Mouse (Mus musculus) hindbrain, embryonic 14.5 days (tissue): ENCODE results near the gene Olfr926. TPM values are rescaled to one million over a fixed set of nuclear protein-coding genes. Genes with fewer than 3 reads are reported as not detected.
"Not testable (repeated sequence)": the region's sequence is repeated elsewhere in the genome, so short reads cannot be mapped to it uniquely, and the experiment has no call there.

Source experiments
- ATAC-seq: fragments of 200-750 bp; cut with Nextera tagmentation; 2 replicates; pipeline ENCODE4 v1.8.0; 2017; ENCODE audit warnings: moderate number of reproducible peaks, mild to moderate bottlenecking, moderate TSS enrichment, moderate library complexity; ENCODE audit not compliant: low FRiP score
- DNase-seq: peaks from one replicate; pipeline ENCODE4 v3.0.0-alpha.2; 2015; ENCODE audit warnings: low spot score
- H3K27ac ChIP-seq: fragments of 300-500 bp; sonication (generic); 2 replicates; pipeline ENCODE4 v1.5.1; 2014; ENCODE audit warnings: mild to moderate bottlenecking, moderate library complexity
- H3K27me3 ChIP-seq: fragments of 300-500 bp; sonication (generic); 2 replicates; pipeline ENCODE4 v1.6.1; 2014; ENCODE audit warnings: mild to moderate bottlenecking, low read length, mixed read lengths; ENCODE audit not compliant: control insufficient read depth, insufficient read depth
- H3K36me3 ChIP-seq: fragments of 300-500 bp; sonication (generic); replicated peaks from 2 replicates; pipeline ENCODE4 v1.6.1; 2014; ENCODE audit not compliant: control insufficient read depth, insufficient read depth
- H3K4me1 ChIP-seq: fragments of 300-500 bp; sonication (generic); replicated peaks from 2 replicates; pipeline ENCODE4 v1.6.1; 2014; ENCODE audit warnings: antibody characterized with exemption, low read length, mixed read lengths; ENCODE audit not compliant: control insufficient read depth, insufficient read depth
- H3K4me2 ChIP-seq: fragments of 300-500 bp; sonication (generic); replicated peaks from 2 replicates; pipeline ENCODE4 v1.6.1; 2014; ENCODE audit warnings: mild to moderate bottlenecking, moderate library complexity
- H3K4me3 ChIP-seq: fragments of 300-500 bp; sonication (generic); replicated peaks from 2 replicates; pipeline ENCODE4 v1.5.1; 2014; ENCODE audit warnings: mild to moderate bottlenecking, low read length
- H3K9ac ChIP-seq: fragments of 300-500 bp; sonication (generic); 2 replicates; pipeline ENCODE4 v1.6.1; 2014
- H3K9me3 ChIP-seq: fragments of 300-500 bp; sonication (generic); 2 replicates; pipeline ENCODE4 v1.6.1; 2016; ENCODE audit warnings: low read length; ENCODE audit not compliant: control insufficient read depth
- WGBS: fragments of 180-500 bp; shearing (Covaris S2); extraction: QIAGEN DNeasy Blood & Tissue Kit; methylation state at CpG from one replicate; pipeline ENCODE4 v1.1.7; 2014; 5-methylcytosine and 5-hydroxymethylcytosine counted together
- polyA plus RNA-seq: library from polyadenylated mRNA; unstranded; fragments of >200 nt; fragmentation: Nextera tagmentation; extraction: Ambion mirVana; gene quantifications from 2 replicates; pipeline ENCODE4 v1.2.1, GENCODE M21; 2014

Olfr926 gene
- not detected in 2 replicates for polyA plus RNA-seq

DNA sequence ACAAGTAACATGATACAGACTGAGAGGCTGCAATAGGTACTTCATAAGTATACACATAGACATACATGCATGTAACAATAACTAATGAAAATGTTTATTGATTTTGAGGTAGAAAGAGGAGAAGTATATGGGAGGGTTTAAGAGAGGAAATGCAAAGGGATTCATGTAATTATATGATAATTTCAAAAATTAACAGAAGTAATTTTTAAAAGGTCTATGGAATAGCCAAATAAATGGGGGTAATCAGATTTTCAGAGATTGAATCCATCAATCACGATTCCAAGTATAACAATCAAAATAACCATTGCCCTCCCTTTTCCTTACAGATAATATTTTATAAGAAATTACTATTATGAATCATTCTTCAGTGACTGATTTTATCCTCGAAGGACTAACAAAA, at the start of gene Olfr926:
TSS of gene Olfr926 (plus strand) at position 301 of the 400 bp plus-strand sequence.
- Histone ChIP-seq H3K27ac (no peak within 1 kb of the TSS), H3K4me3 (no peak within 1 kb of the TSS), H3K36me3 (no peaks in the 10 kb centered on the region), H3K4me1 (no peaks in the 10 kb centered on the region), H3K9ac (no peak within 1 kb of the TSS), H3K9me3 (no peaks in the 10 kb centered on the region), H3K27me3 (no peaks in the 10 kb centered on the region), H3K4me2 (no peak within 1 kb of the TSS)
- no peak for DNase-seq
- 86% methylated on average over 2 of the region's 2 CpGs for WGBS
- no peak for ATAC-seq

DNA sequence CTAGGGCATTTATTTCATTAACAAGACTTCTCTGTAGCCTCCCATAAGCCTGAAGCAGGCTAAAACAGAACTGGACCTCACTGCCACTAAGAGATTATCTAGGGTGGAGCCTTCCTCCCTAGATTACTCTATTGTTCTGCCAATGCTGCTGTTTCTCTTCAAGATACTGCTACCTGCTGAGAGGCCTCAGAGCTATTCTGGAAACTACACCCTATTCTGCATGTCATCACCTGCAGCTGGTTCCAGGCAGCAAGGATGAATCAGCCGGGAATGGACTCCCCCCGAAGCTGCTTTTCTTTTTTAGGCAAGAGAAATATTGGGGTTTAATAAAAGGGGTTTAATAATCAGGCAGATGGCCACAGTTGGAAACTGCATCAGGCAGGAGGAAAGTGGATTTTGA, 43.9 kb upstream of the Olfr926 start:
- H3K27ac ChIP-seq = no peak overlapping the region
- H3K4me1 ChIP-seq = no peaks in the 10 kb centered on the region
- H3K9me3 ChIP-seq = no peaks in the 10 kb centered on the region
- DNase-seq (no peak), ATAC-seq (no peak)
- H3K27me3 ChIP-seq = no peaks in the 10 kb centered on the region
- no peak overlapping the region for H3K4me2 ChIP-seq
- H3K4me3 ChIP-seq = no peak overlapping the region
- no peaks in the 10 kb centered on the region for H3K36me3 ChIP-seq
- H3K9ac ChIP-seq = no peak overlapping the region
- WGBS = 88% methylated on average over 2 of the region's 2 CpGs

DNA sequence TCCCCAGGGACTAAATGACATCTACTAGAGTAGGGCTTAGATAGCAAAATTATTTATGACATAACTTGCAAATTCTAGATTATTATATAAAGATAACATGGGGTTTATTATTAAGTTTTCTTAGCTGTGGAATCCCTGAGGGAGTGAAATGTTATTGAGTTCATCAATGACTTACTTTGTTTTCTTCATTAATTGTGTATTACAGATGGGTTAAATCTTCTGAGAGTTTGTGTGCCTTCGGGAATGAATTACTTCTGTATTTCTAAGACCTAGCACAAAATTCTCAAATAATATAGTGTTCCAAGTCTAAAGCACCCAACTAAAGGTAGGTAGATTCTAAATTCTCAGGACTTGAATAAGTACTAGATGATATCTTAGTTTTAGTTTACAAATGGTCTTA, 32.8 kb upstream of the Olfr926 start, which contains the start of gene Olfr924:
TSS of gene Olfr924 (plus strand) at position 301 of the 400 bp plus-strand sequence.
- H3K4me3 ChIP-seq = no peak within 1 kb of the TSS
- no peak within 1 kb of the TSS for H3K9ac ChIP-seq
- ATAC-seq (no peak), DNase-seq (no peak)
- H3K9me3 ChIP-seq = no peaks in the 10 kb centered on the region
- H3K27me3 ChIP-seq = no peaks in the 10 kb centered on the region
- 98% methylated on average over 1 of the region's 1 CpGs for WGBS
- no peak within 1 kb of the TSS for H3K4me2 ChIP-seq
- no peak within 1 kb of the TSS for H3K27ac ChIP-seq
- H3K36me3 ChIP-seq = no peaks in the 10 kb centered on the region
- no peaks in the 10 kb centered on the region for H3K4me1 ChIP-seq

- Histone ChIP-seq H3K36me3 (no peaks in the 10 kb centered on the region), H3K4me2 (no peak within 1 kb of the TSS), H3K4me1 (no peaks in the 10 kb centered on the region), H3K9ac (no peak within 1 kb of the TSS), H3K27ac (no peak within 1 kb of the TSS), H3K27me3 (no peaks in the 10 kb centered on the region), H3K9me3 (no peaks in the 10 kb centered on the region), H3K4me3 (no peak within 1 kb of the TSS)
- ATAC-seq = no peak
- DNase-seq = no peak
Observed at GRCm38 (mm10) chr9:38854760-38855159, 22.2 kb upstream of the Olfr926 start, which contains the start of gene Olfr26. Olfr26 (plus strand) TSS chr9:38855060.

DNA sequence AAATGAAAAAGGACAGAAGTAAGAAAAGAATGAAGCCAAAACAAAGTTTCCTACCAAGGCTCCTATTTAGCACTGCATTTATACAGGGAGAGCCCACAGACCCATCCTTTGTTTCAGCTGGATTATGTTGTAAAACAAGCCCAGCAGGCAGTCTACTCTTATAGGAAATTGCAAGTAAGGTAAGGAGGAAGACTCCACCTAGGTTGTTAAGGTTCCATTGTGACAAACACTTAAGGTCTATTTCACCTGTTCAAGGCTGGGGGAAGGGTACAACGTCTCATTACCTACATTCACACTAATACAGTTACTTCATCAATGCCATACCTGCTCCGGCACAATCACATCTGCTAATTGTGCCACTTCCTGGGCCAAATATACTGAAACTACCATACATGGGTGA, 2.0 kb upstream of the Olfr926 start:
- not testable (repeated sequence) for H3K4me1 ChIP-seq, DNase-seq, H3K9ac ChIP-seq

More for the DNA sequence above, 2.0 kb upstream of the Olfr926 start:
- 51% methylated on average over 2 of the region's 2 CpGs for WGBS
- H3K36me3 ChIP-seq, H3K4me2 ChIP-seq, H3K9me3 ChIP-seq, H3K4me3 ChIP-seq, ATAC-seq, H3K27ac ChIP-seq, H3K27me3 ChIP-seq: not testable (repeated sequence)

Other genes with a start within 250 kb of the Olfr926 start
- gene Olfr916, start 217.3 kb upstream of the Olfr926 start, polyA plus RNA-seq = not detected in 2 replicates
- not detected in 2 replicates for gene Olfr917, start 211.3 kb upstream of the Olfr926 start, polyA plus RNA-seq
- not detected in 2 replicates for gene Olfr918, start 202.5 kb upstream of the Olfr926 start, polyA plus RNA-seq
- gene Olfr919, start 173.5 kb upstream of the Olfr926 start, polyA plus RNA-seq = not detected in 2 replicates
- 9.8 and 10.1 TPM in 2 replicates for gene Vwa5a, start 158.9 kb upstream of the Olfr926 start, polyA plus RNA-seq
- gene Olfr920, start 124.8 kb upstream of the Olfr926 start, polyA plus RNA-seq = not detected in 2 replicates
- not detected in 2 replicates for gene Olfr921, start 104.1 kb upstream of the Olfr926 start, polyA plus RNA-seq
- gene Olfr922, start 62.5 kb upstream of the Olfr926 start, polyA plus RNA-seq = not detected in 2 replicates
- not detected in 2 replicates for gene Olfr923, start 50.6 kb upstream of the Olfr926 start, polyA plus RNA-seq
- not detected in 2 replicates for gene Olfr924, start 32.7 kb upstream of the Olfr926 start, polyA plus RNA-seq
- not detected in 2 replicates for gene Olfr26, start 22.1 kb upstream of the Olfr926 start, polyA plus RNA-seq
- not detected in 2 replicates for gene Olfr930, start 52.7 kb downstream of the Olfr926 start, polyA plus RNA-seq
- gene Olfr933, start 95.2 kb downstream of the Olfr926 start, polyA plus RNA-seq = not detected in 2 replicates
- gene Olfr934, start 111.2 kb downstream of the Olfr926 start, polyA plus RNA-seq = not detected in 2 replicates
- gene Olfr935, start 122.6 kb downstream of the Olfr926 start, polyA plus RNA-seq = not detected in 2 replicates
- not detected in 2 replicates for gene Olfr146, start 146.3 kb downstream of the Olfr926 start, polyA plus RNA-seq
- not detected in 2 replicates for gene Olfr937, start 187.8 kb downstream of the Olfr926 start, polyA plus RNA-seq
- gene Olfr938, start 201.8 kb downstream of the Olfr926 start, polyA plus RNA-seq = not detected in 2 replicates